Mouse (Mus musculus) liver, postnatal 0 days (tissue): ENCODE results near the gene Dync1i2. TPM values are rescaled to one million over a fixed set of nuclear protein-coding genes. Genes with fewer than 3 reads are reported as not detected.
A peak's percentile ranks its signal among the peaks of the same experiment; 100 is the strongest.

ENCODE experiments used
- ATAC-seq: fragments of 200-750 bp; cut with Nextera tagmentation; 2 replicates; pipeline ENCODE4 v1.8.0; 2017; ENCODE audit warnings: mild to moderate bottlenecking, moderate library complexity
- DNase-seq: peaks from one replicate; pipeline ENCODE4 v3.0.0-alpha.2; 2016
- H3K27ac ChIP-seq: fragments of 300-500 bp; sonication (generic); 2 replicates; pipeline ENCODE4 v1.5.1; 2014; ENCODE audit warnings: antibody characterized with exemption, moderate library complexity, mild to moderate bottlenecking, low read depth
- H3K27me3 ChIP-seq: fragments of 300-500 bp; sonication (generic); 2 replicates; pipeline ENCODE4 v1.6.1; 2014; ENCODE audit warnings: low read length, control low read depth, mixed read lengths; ENCODE audit not compliant: insufficient read depth
- H3K36me3 ChIP-seq: fragments of 300-500 bp; sonication (generic); replicated peaks from 2 replicates; pipeline ENCODE4 v1.6.1; 2014; ENCODE audit warnings: mild to moderate bottlenecking, control low read depth, low read length, moderate library complexity, mixed read lengths; ENCODE audit not compliant: insufficient read depth
- H3K4me1 ChIP-seq: fragments of 300-500 bp; sonication (generic); 2 replicates; pipeline ENCODE4 v1.6.1; 2014; ENCODE audit warnings: antibody characterized with exemption, mild to moderate bottlenecking, control low read depth; ENCODE audit not compliant: insufficient read depth
- H3K4me2 ChIP-seq: fragments of 300-500 bp; sonication (generic); 2 replicates; pipeline ENCODE4 v1.6.1; 2014; ENCODE audit warnings: low read depth, mild to moderate bottlenecking, low read length, moderate library complexity, mixed read lengths
- H3K4me3 ChIP-seq: fragments of 300-500 bp; sonication (generic); 2 replicates; pipeline ENCODE4 v1.5.1; 2014; ENCODE audit warnings: low read depth, low read length
- H3K9ac ChIP-seq: fragments of 300-500 bp; sonication (generic); replicated peaks from 2 replicates; pipeline ENCODE4 v1.6.1; 2014; ENCODE audit warnings: mild to moderate bottlenecking, moderate library complexity
- H3K9me3 ChIP-seq: fragments of 300-500 bp; sonication (generic); 2 replicates; pipeline ENCODE4 v1.6.1; 2016; ENCODE audit warnings: mild to moderate bottlenecking, control low read depth, low read length, mixed read lengths
- CTCF ChIP-seq: sonication (generic); IDR thresholded peaks from 2 replicates; pipeline ENCODE4 v1.5.1; 2016; ENCODE audit warnings: antibody characterized with exemption, low read depth
- EP300 ChIP-seq: IDR thresholded peaks from 2 replicates; pipeline ENCODE4 v1.6.1; 2016; ENCODE audit warnings: antibody characterized with exemption, low read depth, mild to moderate bottlenecking
- WGBS: fragments of 180-500 bp; shearing (Covaris S2); extraction: QIAGEN DNeasy Blood & Tissue Kit; methylation state at CpG from one replicate; pipeline ENCODE4 v1.1.7; 2014; ENCODE audit not compliant: insufficient replicate concordance; 5-methylcytosine and 5-hydroxymethylcytosine counted together
- polyA plus RNA-seq: library from polyadenylated mRNA; unstranded; fragments of >200 nt; fragmentation: Nextera tagmentation; extraction: Ambion mirVana; gene quantifications from 2 replicates; pipeline ENCODE4 v1.2.1, GENCODE M21; 2015

Gene Dync1i2
- polyA plus RNA-seq, 1 experiment from 2014 or later: 21.5 TPM

- H3K4me3 ChIP-seq: no peak overlapping the region
- H3K4me2 ChIP-seq: peak overlapping the region; percentile 7; the same call in 1 of the 2 replicates
- H3K27me3 ChIP-seq: no peaks in the 10 kb centered on the region
- no peak for TF ChIP-seq EP300
- no peak for TF ChIP-seq CTCF
- ATAC-seq (no peak), DNase-seq (no peak)
- H3K9me3 ChIP-seq: no peaks in the 10 kb centered on the region
- H3K9ac ChIP-seq: no peak overlapping the region
- H3K27ac ChIP-seq: no peak overlapping the region
- H3K36me3 ChIP-seq: no peaks in the 10 kb centered on the region
- no peaks in the 10 kb centered on the region for H3K4me1 ChIP-seq
- 43% methylated on average over 9 of the region's 9 CpGs for WGBS
Observed at GRCm38 (mm10) chr2:71176329-71177249, 34.9 kb upstream of the Dync1i2 start.

GRCm38 (mm10) chr2:71177250-71177615, 34.3 kb upstream of the Dync1i2 start:
- Histone ChIP-seq H3K4me1 (no peaks in the 10 kb centered on the region), H3K4me3 (no peak overlapping the region), H3K36me3 (no peaks in the 10 kb centered on the region), H3K9me3 (no peaks in the 10 kb centered on the region), H3K27ac (no peak overlapping the region), H3K9ac (no peak overlapping the region), H3K4me2 (peak overlapping the region; percentile 7; the same call in 1 of the 2 replicates), H3K27me3 (no peaks in the 10 kb centered on the region)
- DNase-seq (no peak), ATAC-seq (no peak)
- TF ChIP-seq EP300 (no peak), CTCF (no peak)
- 49% methylated on average over 1 of the region's 1 CpGs for WGBS

- no peak for DNase-seq
- 83% methylated on average over 1 of the region's 1 CpGs for WGBS
- no peaks in the 10 kb centered on the region for H3K36me3 ChIP-seq
- ATAC-seq: no peak
- H3K9me3 ChIP-seq: no peaks in the 10 kb centered on the region
- no peaks in the 10 kb centered on the region for H3K27me3 ChIP-seq
- TF ChIP-seq EP300 (no peak), CTCF (peak; percentile 39)
- H3K4me3 ChIP-seq: no peak overlapping the region
- no peak overlapping the region for H3K9ac ChIP-seq
- no peak overlapping the region for H3K27ac ChIP-seq
- no peaks in the 10 kb centered on the region for H3K4me1 ChIP-seq
- H3K4me2 ChIP-seq: no peak overlapping the region
Observed at GRCm38 (mm10) chr2:71177760-71178159, 33.7 kb upstream of the Dync1i2 start.

- no peaks in the 10 kb centered on the region for H3K9me3 ChIP-seq
- TF ChIP-seq EP300 (no peak), CTCF (no peak)
- H3K4me2 ChIP-seq: no peak overlapping the region
- 81% methylated on average over 10 of the region's 10 CpGs for WGBS
- H3K27ac ChIP-seq: no peak overlapping the region
- no peak overlapping the region for H3K9ac ChIP-seq
- H3K4me1 ChIP-seq: no peaks in the 10 kb centered on the region
- H3K27me3 ChIP-seq: no peaks in the 10 kb centered on the region
- H3K4me3 ChIP-seq: no peak overlapping the region
- DNase-seq (no peak), ATAC-seq (no peak)
- H3K36me3 ChIP-seq: no peaks in the 10 kb centered on the region
Observed at GRCm38 (mm10) chr2:71179716-71180115, 31.8 kb upstream of the Dync1i2 start.

GRCm38 (mm10) chr2:71180566-71181217, 30.8 kb upstream of the Dync1i2 start:
- no peak overlapping the region for H3K9ac ChIP-seq
- no peaks in the 10 kb centered on the region for H3K27me3 ChIP-seq
- DNase-seq (no peak), ATAC-seq (no peak)
- 60% methylated on average over 8 of the region's 8 CpGs for WGBS
- H3K36me3 ChIP-seq: no peaks in the 10 kb centered on the region
- H3K9me3 ChIP-seq: no peaks in the 10 kb centered on the region
- no peaks in the 10 kb centered on the region for H3K4me1 ChIP-seq
- no peak overlapping the region for H3K27ac ChIP-seq
- no peak overlapping the region for H3K4me2 ChIP-seq
- no peak for TF ChIP-seq EP300
- no peak for TF ChIP-seq CTCF
- no peak overlapping the region for H3K4me3 ChIP-seq

GRCm38 (mm10) chr2:71187950-71188349, 23.6 kb upstream of the Dync1i2 start:
- Histone ChIP-seq H3K27me3 (0 out of 2 replicates have a peak, but pooled peaks cover 6% of the 10 kb centered on the region), H3K9me3 (no peaks in the 10 kb centered on the region), H3K9ac (no peak overlapping the region), H3K27ac (no peak overlapping the region), H3K4me3 (no peak overlapping the region), H3K4me1 (peaks cover 3% of the 10 kb centered on the region; the same call in 1 of the 2 replicates), H3K4me2 (no peak overlapping the region), H3K36me3 (no peaks in the 10 kb centered on the region)
- TF ChIP-seq EP300 (no peak), CTCF (no peak)
- no peak for DNase-seq
- 55% methylated on average over 3 of the region's 3 CpGs for WGBS
- ATAC-seq: peak; percentile 57
